Mouse (Mus musculus) intestine, embryonic 16.5 days (tissue): ENCODE results near the gene Olfr49. TPM values are rescaled to one million over a fixed set of nuclear protein-coding genes. Genes with fewer than 3 reads are reported as not detected.

Source experiments
- ATAC-seq: fragments of 200-750 bp; cut with Nextera tagmentation; 2 replicates; pipeline ENCODE4 v1.8.0; 2017; ENCODE audit warnings: moderate TSS enrichment, moderate library complexity
- H3K27ac ChIP-seq: fragments of 300-500 bp; sonication (generic); 2 replicates; pipeline ENCODE4 v1.5.1; 2014; ENCODE audit warnings: mild to moderate bottlenecking, low read length
- H3K27me3 ChIP-seq: fragments of 300-500 bp; sonication (generic); replicated peaks from 2 replicates; pipeline ENCODE4 v1.6.1; 2014; ENCODE audit warnings: low read length, control low read depth, mixed read lengths; ENCODE audit not compliant: control insufficient read depth, insufficient read depth
- H3K36me3 ChIP-seq: fragments of 300-500 bp; sonication (generic); 2 replicates; pipeline ENCODE4 v1.6.1; 2014; ENCODE audit warnings: low read length, control low read depth; ENCODE audit not compliant: control insufficient read depth, insufficient read depth
- H3K4me1 ChIP-seq: fragments of 300-500 bp; sonication (generic); 2 replicates; pipeline ENCODE4 v1.6.1; 2014; ENCODE audit warnings: low read length, control low read depth, mixed read lengths; ENCODE audit not compliant: control insufficient read depth, insufficient read depth
- H3K4me2 ChIP-seq: fragments of 300-500 bp; sonication (generic); 2 replicates; pipeline ENCODE4 v1.6.1; 2014; ENCODE audit warnings: low read depth, low read length, control low read depth
- H3K4me3 ChIP-seq: fragments of 300-500 bp; sonication (generic); 2 replicates; pipeline ENCODE4 v1.5.1; 2014; ENCODE audit warnings: mild to moderate bottlenecking, low read length
- H3K9ac ChIP-seq: fragments of 300-500 bp; sonication (generic); 2 replicates; pipeline ENCODE4 v1.6.1; 2014; ENCODE audit warnings: low read depth, low read length
- H3K9me3 ChIP-seq: fragments of 300-500 bp; sonication (generic); 2 replicates; pipeline ENCODE4 v1.6.1; 2016; ENCODE audit warnings: low read length, control low read depth; ENCODE audit not compliant: control insufficient read depth
- WGBS: fragments of 180-500 bp; shearing (Covaris S2); extraction: QIAGEN DNeasy Blood & Tissue Kit; methylation state at CpG from one replicate; pipeline ENCODE4 v1.1.7; 2014; 5-methylcytosine and 5-hydroxymethylcytosine counted together
- polyA plus RNA-seq: library from polyadenylated mRNA; unstranded; fragments of >200 nt; fragmentation: Nextera tagmentation; extraction: Ambion mirVana; gene quantifications from 2 replicates; pipeline ENCODE4 v1.2.1, GENCODE M21; 2015

Olfr49 gene
- not detected in 2 replicates for polyA plus RNA-seq

DNA sequence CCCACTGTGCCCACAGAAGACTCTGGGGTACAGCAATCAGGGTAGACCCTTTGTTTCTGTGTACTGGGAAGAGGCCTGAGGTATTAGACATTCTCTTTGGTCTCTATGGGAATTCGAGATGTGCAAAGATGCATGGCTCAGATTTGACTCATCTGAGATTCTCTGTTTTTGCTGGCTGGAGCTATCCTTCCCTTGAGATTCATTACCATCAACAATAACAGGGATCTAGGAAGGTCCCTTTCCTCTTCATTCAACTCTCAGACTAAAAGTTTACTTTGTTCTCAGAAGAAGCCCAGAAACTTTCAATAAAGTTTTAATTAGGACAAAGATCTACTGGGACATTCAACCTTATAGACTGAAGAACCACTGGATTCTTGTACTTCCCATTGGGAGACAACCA is at the start of gene Olfr49:
Olfr49 (minus strand) TSS at position 101 of the 400 bp plus-strand sequence.
- no peak for ATAC-seq
- H3K27ac ChIP-seq, result no peak within 1 kb of the TSS
- H3K9me3 ChIP-seq, result no peaks in the 10 kb centered on the region
- H3K4me2 ChIP-seq, result no peak within 1 kb of the TSS
- H3K36me3 ChIP-seq, result no peaks in the 10 kb centered on the region
- no peaks in the 10 kb centered on the region for H3K4me1 ChIP-seq
- 44% methylated on average over 1 of the region's 1 CpGs for WGBS
- H3K27me3 ChIP-seq, result no peaks in the 10 kb centered on the region
- H3K4me3 ChIP-seq, result no peak within 1 kb of the TSS
- H3K9ac ChIP-seq, result no peak within 1 kb of the TSS

DNA sequence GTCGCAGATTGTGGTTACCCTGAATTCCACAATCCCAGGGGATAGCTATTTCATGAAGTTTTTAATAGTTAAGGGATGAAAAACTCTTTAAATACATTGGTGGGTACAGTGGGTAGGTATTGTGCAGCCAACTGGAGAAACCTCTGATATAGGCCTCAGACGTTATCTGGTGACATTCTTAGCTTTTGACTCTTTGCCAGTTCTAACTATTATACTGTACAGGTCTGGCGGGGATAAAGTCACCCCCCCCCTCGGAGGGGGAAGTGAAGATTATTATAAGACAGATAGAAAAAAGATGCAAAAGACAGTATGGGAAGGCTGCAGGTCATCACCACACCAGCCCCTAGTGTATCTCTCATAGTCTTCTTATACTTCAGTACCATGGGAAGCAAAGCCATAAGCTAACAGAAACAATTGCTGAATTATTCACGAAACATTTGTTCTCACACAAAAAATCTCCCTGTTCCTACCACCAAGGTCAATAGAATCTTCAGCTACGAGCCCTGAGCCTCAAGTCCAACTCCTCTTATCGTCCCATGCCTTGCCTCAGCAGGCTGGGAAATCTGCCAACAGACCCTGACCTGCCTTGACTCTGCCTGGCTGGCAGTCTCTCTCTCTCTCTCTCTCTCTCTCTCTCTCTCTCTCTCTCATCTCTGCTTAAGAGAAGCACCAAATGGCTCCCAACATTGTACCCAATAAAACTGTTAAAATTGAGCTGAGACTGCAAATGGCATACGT is 48.9 kb upstream of the Olfr49 start:
- WGBS, result 64% methylated on average over 8 of the region's 8 CpGs
- ATAC-seq, result no peak
- no peak overlapping the region for H3K4me3 ChIP-seq

DNA sequence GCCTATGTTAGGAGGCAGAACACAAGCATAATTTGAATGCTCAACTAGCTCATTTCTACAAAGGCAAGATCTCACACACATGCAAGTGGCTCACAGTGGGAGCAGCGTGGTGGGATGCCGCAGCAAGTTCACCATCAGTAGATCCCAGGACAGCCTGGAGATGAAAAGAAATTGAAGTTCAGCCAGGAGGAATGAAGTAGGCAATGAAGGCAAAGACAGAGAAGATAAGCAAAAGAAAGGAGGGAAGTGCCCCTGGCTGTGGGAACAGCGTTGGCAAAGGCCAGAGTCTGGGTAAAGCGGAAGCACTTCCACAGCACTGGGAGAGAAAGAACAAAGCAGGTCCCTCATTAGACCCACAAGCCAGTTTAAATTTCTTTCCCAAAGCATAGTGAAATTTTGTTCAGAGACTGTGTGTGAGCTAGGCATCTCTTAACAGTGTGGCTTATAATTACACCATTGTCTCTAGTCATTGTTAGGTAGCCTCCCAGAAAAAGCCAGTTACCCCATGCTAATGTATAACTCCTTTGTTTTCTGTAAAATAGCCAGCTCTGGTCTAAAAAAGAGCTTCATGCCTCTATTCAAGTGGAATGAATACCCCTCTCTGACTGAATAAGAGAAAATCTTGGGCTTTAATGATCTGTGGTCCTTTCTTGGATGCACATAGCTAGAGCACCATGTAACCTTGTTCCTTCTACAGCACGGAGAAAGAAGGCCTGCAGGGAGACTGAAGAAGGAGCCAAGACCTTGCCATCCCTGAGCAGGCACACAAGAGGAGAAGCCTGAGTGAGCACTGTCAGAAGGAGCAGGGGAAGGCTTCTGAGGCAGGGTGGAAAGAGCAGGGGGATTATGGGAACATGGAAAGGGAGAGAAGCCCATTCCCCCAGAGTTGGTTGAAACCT is 47.7 kb upstream of the Olfr49 start:
- WGBS, result 84% methylated on average over 5 of the region's 5 CpGs
- Histone ChIP-seq H3K9me3 (no peaks in the 10 kb centered on the region), H3K4me3 (no peak overlapping the region), H3K9ac (no peak overlapping the region), H3K27me3 (no peaks in the 10 kb centered on the region), H3K36me3 (no peaks in the 10 kb centered on the region), H3K4me1 (no peaks in the 10 kb centered on the region), H3K27ac (no peak overlapping the region), H3K4me2 (no peak overlapping the region)
- no peak for ATAC-seq

More for the DNA sequence above, 48.9 kb upstream of the Olfr49 start:
- Histone ChIP-seq H3K27me3 (no peaks in the 10 kb centered on the region), H3K4me1 (no peaks in the 10 kb centered on the region), H3K9ac (no peak overlapping the region), H3K36me3 (no peaks in the 10 kb centered on the region), H3K4me2 (no peak overlapping the region), H3K27ac (no peak overlapping the region), H3K9me3 (no peaks in the 10 kb centered on the region)

DNA sequence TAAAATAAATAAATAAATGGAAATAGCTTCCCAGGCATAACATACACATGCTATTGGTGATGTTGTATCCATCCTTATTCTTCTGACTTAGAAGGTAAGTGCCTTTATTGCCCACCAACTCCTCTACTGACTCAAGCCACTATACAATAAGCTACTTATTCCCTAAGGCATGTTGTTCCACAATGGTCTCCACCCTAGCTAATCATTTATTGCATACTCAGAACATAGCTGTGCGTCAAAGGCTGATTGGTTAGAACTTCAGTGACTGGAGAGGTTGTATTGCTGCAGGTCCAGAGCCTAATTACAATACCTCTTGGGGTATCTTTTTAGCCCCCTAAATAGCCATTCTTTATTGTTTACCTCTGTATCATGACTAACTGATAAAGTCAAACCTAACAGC is 46.4 kb upstream of the Olfr49 start:
- no peak overlapping the region for H3K4me3 ChIP-seq
- WGBS, result 78% methylated on average over 1 of the region's 1 CpGs
- H3K36me3 ChIP-seq, result no peaks in the 10 kb centered on the region
- no peak overlapping the region for H3K9ac ChIP-seq
- no peak for ATAC-seq
- no peak overlapping the region for H3K27ac ChIP-seq
- H3K4me1 ChIP-seq, result no peaks in the 10 kb centered on the region
- H3K9me3 ChIP-seq, result no peaks in the 10 kb centered on the region
- H3K4me2 ChIP-seq, result no peak overlapping the region
- H3K27me3 ChIP-seq, result no peaks in the 10 kb centered on the region

DNA sequence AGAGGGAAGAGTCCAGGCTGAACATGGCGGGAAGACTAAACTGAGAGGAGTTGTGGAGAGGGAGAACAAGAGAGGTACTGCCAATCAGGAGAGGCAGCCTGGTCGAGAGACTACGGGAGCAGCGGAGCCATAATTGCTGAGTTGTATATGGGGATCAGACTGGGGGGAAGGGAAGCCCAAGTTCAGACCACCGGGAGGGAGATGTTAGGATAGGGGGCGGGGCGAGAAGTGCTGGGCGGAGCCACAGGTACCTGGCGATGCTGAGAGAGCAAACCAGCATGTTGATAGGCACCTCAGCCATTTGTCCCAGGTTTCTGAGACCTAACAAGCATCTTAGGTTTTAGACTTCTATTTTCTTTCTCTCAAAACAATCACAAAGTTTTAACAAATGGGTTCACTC is 44.5 kb upstream of the Olfr49 start:
- H3K4me3 ChIP-seq, result no peak overlapping the region
- H3K9ac ChIP-seq, result no peak overlapping the region
- no peaks in the 10 kb centered on the region for H3K4me1 ChIP-seq
- no peak overlapping the region for H3K27ac ChIP-seq
- no peaks in the 10 kb centered on the region for H3K36me3 ChIP-seq
- H3K27me3 ChIP-seq, result no peaks in the 10 kb centered on the region
- no peaks in the 10 kb centered on the region for H3K9me3 ChIP-seq
- 33% methylated on average over 9 of the region's 9 CpGs for WGBS
- no peak overlapping the region for H3K4me2 ChIP-seq
- no peak for ATAC-seq

DNA sequence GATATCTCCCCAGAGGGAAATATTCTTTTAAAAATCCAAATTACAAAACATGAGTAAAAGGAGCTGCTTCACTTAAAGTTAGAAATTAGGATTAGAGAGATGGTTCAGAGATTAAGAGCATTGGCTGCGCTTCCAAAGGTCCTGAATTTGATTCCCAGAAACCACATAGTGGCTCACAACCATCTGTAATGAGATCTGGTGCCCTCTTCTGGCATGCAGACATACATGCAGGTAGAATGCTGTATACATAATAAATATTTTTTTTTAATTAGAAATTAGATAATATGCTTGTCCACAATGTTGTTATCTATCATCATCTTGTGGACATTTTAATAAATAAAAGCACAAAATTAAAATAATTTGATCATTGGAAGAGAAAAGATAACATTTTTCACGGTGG is 43.8 kb upstream of the Olfr49 start:
- Histone ChIP-seq H3K36me3 (no peaks in the 10 kb centered on the region), H3K9me3 (no peaks in the 10 kb centered on the region), H3K9ac (no peak overlapping the region), H3K27me3 (no peaks in the 10 kb centered on the region), H3K4me1 (no peaks in the 10 kb centered on the region), H3K27ac (no peak overlapping the region), H3K4me2 (no peak overlapping the region), H3K4me3 (no peak overlapping the region)
- no peak for ATAC-seq
- WGBS, result 81% methylated on average over 2 of the region's 2 CpGs

DNA sequence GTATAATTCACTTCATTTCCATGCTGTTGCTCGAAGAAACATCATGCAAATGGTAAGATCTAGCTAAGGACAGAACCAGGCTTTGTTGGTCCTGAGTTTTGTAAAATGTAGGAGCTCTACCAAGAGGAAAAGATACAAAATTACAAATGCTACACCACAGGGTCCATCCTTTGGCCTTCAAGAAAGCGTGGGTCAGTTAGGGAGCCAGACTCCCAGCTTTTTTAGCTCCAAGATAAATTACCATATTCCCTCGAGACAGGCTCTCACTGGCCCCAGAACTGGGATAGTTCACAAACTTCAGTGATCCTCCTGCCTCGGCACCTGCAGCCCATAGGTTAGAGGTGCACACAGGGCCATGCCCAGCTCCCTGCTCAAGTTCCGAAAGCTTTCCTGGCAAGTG is 39.7 kb upstream of the Olfr49 start:
- H3K27me3 ChIP-seq, result no peaks in the 10 kb centered on the region
- H3K27ac ChIP-seq, result no peak overlapping the region
- no peaks in the 10 kb centered on the region for H3K4me1 ChIP-seq
- no peaks in the 10 kb centered on the region for H3K9me3 ChIP-seq
- ATAC-seq, result no peak
- no peak overlapping the region for H3K4me3 ChIP-seq
- H3K4me2 ChIP-seq, result no peak overlapping the region
- H3K36me3 ChIP-seq, result no peaks in the 10 kb centered on the region
- H3K9ac ChIP-seq, result no peak overlapping the region
- WGBS, result 66% methylated on average over 5 of the region's 5 CpGs

DNA sequence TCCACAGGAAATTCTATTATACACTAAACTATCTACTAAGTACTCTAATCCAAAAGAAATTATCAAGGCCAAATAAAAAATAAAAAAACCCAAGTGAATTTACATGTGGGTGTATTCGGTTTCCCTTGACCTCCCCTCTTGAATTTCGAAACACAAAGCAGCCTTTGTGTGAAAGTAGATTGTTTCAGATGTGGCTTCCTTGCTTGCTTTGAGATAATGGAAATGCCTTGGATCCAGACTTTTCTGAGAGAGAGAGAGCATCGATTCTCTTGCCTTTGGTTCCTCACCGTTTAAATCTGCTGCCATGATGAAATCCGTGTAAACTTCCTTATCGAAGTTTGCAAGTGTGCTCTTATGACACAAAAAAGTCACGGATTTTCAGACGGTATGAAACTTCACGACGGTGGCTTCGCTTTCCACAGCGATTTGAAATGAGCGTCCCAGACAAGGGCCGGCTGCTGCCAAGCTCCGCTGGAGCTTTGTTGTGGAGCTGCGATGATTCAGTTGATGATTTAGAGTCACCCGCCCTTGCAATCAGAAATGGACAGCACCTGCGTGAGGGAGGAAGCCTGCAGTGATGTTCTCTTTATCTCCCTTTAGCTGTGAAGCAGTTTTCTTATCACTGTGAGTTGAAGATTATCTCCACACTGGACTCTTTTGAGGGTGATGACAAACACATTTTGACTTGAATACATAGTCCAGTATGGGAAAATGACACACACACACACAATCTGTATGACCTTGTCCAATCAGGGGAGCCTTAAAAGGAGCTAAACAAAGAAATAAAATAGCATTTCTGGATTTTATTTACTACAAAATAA is 37.0 kb upstream of the Olfr49 start:
- Histone ChIP-seq H3K4me1 (no peaks in the 10 kb centered on the region), H3K4me2 (no peak overlapping the region), H3K27me3 (no peaks in the 10 kb centered on the region), H3K9me3 (no peaks in the 10 kb centered on the region), H3K4me3 (no peak overlapping the region), H3K9ac (no peak overlapping the region), H3K36me3 (no peaks in the 10 kb centered on the region), H3K27ac (no peak overlapping the region)
- 69% methylated on average over 18 of the region's 18 CpGs for WGBS
- ATAC-seq, result no peak

DNA sequence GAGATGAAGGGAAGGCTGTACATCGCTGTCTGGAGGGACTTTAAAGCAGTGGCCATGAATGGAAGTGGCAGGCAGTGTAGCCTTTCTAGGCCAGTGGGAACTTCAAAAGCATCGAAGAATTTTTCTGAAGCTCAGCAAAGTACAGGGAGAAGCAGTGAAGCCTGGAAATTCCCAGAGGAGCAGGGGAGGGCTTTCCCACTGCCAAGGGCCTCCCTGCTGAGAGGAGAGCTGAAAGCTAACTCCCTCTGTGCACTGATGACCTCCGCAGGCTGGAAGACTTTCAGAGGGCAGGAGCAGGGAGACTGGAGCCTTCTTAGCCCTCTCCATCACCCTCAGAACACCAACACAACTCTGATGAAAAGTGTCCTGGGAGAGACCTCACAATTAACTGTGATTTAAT is 27.0 kb upstream of the Olfr49 start:
- Histone ChIP-seq H3K4me3 (no peak overlapping the region), H3K9me3 (no peaks in the 10 kb centered on the region), H3K4me2 (no peak overlapping the region), H3K27ac (no peak overlapping the region), H3K9ac (no peak overlapping the region), H3K36me3 (no peaks in the 10 kb centered on the region), H3K4me1 (no peaks in the 10 kb centered on the region), H3K27me3 (no peaks in the 10 kb centered on the region)
- ATAC-seq, result no peak
- WGBS, result 37% methylated on average over 3 of the region's 3 CpGs
